Mouse (Mus musculus): ENCODE data around the gene Cdx2.

DNA sequence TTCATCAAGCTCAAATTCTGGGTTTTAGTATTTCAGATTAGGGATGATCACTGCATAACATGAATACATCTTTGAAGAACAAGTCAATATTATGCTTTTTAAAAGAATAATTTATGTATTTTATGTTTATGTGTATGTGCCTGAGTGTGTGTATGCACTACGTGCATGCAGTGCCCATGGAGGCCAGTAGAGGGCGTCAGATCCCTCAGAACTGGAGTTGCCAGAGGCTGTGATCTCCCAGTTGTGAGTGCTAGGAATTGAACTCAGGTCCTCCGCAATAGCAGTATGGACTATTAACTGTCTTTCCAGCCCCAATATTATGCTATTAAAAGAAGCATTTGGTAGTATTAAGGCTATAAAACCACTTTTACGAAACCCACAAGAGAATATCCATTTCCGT lies 20.6 kb upstream of the Cdx2 start:
- peak; percentile 28; the same call in 1 of the 2 replicates for TF ChIP-seq CTCF (IDR thresholded peaks at IDR 0.05; ENCODE audit: borderline replicate concordance, extremely low read depth, insufficient read depth, insufficient read length)
- no peak for TF ChIP-seq POLR2A (IDR thresholded peaks at IDR 0.05; ENCODE audit: borderline replicate concordance, extremely low read depth, insufficient read depth, insufficient read length, poor library complexity, severe bottlenecking)

Data from brain, embryonic 14.5 days (tissue).